Mouse (Mus musculus): ENCODE results near the gene Adgrf3.

Adgrf3 gene

GRCm38 (mm10) chr5:30152007-30152406, 53.5 kb downstream of the Adgrf3 start:
- DNase-seq (ENCODE audit: low read depth): peak; percentile 63

- no peak for DNase-seq (ENCODE audit: low read depth)
These were observed 57.2 kb downstream of the Adgrf3 start for GRCm38 (mm10) chr5:30148133-30148920.

- DNase-seq (ENCODE audit: low read depth): peak; percentile 6
These were observed 59.0 kb downstream of the Adgrf3 start for GRCm38 (mm10) chr5:30146526-30146925.

Measured in NIH3T3 (cell line).